Mouse (Mus musculus) forebrain, embryonic 11.5 days (tissue): ENCODE results near the gene Gm4301. TPM values are rescaled to one million over a fixed set of nuclear protein-coding genes. Genes with fewer than 3 reads are reported as not detected.

Experiments used
- polyA plus RNA-seq: library from polyadenylated mRNA; unstranded; fragments of >200 nt; fragmentation: Nextera tagmentation; extraction: Ambion mirVana; gene quantifications from 2 replicates; pipeline ENCODE4 v1.2.1, GENCODE M21; 2014

Gm4301 gene
- polyA plus RNA-seq, 1 experiment from 2014 or later, result not detected

Other genes starting within 250 kb of the Gm4301 start
- gene Gm4302, start 5.2 kb downstream of the Gm4301 start, polyA plus RNA-seq, result not detected in 2 replicates
- gene Gm4303, start 10.3 kb downstream of the Gm4301 start, polyA plus RNA-seq, result not detected in 2 replicates
- gene Gm4305, start 15.4 kb downstream of the Gm4301 start, polyA plus RNA-seq, result not detected in 2 replicates
- gene Gm4307, start 25.7 kb downstream of the Gm4301 start, polyA plus RNA-seq, result not detected in 2 replicates
- gene Gm4312, start 46.9 kb downstream of the Gm4301 start, polyA plus RNA-seq, result not detected in 2 replicates
- gene Tmtc3, start 151.7 kb downstream of the Gm4301 start, polyA plus RNA-seq, result 23.2 and 27.9 TPM in 2 replicates
- 7.2 and 9.0 TPM in 2 replicates for gene Cep290, start 151.9 kb downstream of the Gm4301 start, polyA plus RNA-seq